Mouse (Mus musculus) neural tube, embryonic 11.5 days (tissue): ENCODE results near the gene Vdac2. TPM values are rescaled to one million over a fixed set of nuclear protein-coding genes. Genes with fewer than 3 reads are reported as not detected.

Experiments used
- ATAC-seq: fragments of 200-750 bp; cut with Nextera tagmentation; 2 replicates; pipeline ENCODE4 v1.8.0; 2017; ENCODE audit warnings: moderate number of reproducible peaks, mild to moderate bottlenecking, moderate TSS enrichment, moderate library complexity; ENCODE audit not compliant: insufficient read depth, low FRiP score, low TSS enrichment
- DNase-seq: peaks from one replicate; pipeline ENCODE4 v3.0.0-alpha.2; 2015; ENCODE audit warnings: low spot score
- H3K27ac ChIP-seq: fragments of 300-500 bp; sonication (generic); 2 replicates; pipeline ENCODE4 v1.5.1; 2014; ENCODE audit warnings: low read depth, mild to moderate bottlenecking, low read length
- H3K27me3 ChIP-seq: fragments of 300-500 bp; sonication (generic); 2 replicates; pipeline ENCODE4 v1.6.1; 2014; ENCODE audit warnings: mild to moderate bottlenecking, low read length, mixed read lengths; ENCODE audit not compliant: control insufficient read depth, insufficient read depth
- H3K36me3 ChIP-seq: fragments of 300-500 bp; sonication (generic); 2 replicates; pipeline ENCODE4 v1.6.1; 2014; ENCODE audit warnings: mild to moderate bottlenecking, low read length, moderate library complexity, mixed read lengths; ENCODE audit not compliant: control insufficient read depth, insufficient read depth
- H3K4me1 ChIP-seq: fragments of 300-500 bp; sonication (generic); 2 replicates; pipeline ENCODE4 v1.6.1; 2014; ENCODE audit warnings: low read length, mixed read lengths; ENCODE audit not compliant: control insufficient read depth, insufficient read depth
- H3K4me2 ChIP-seq: fragments of 300-500 bp; sonication (generic); 2 replicates; pipeline ENCODE4 v1.6.1; 2014; ENCODE audit warnings: low read depth, mild to moderate bottlenecking, moderate library complexity
- H3K4me3 ChIP-seq: fragments of 300-500 bp; sonication (generic); 2 replicates; pipeline ENCODE4 v1.5.1; 2014; ENCODE audit warnings: low read depth, low read length
- H3K9ac ChIP-seq: fragments of 300-500 bp; sonication (generic); 2 replicates; pipeline ENCODE4 v1.6.1; 2014; ENCODE audit warnings: mild to moderate bottlenecking, low read length
- H3K9me3 ChIP-seq: fragments of 300-500 bp; sonication (generic); 2 replicates; pipeline ENCODE4 v1.6.1; 2016; ENCODE audit warnings: low read length; ENCODE audit not compliant: control insufficient read depth
- WGBS: fragments of 180-500 bp; shearing (Covaris S2); extraction: QIAGEN DNeasy Blood & Tissue Kit; methylation state at CpG from one replicate; pipeline ENCODE4 v1.1.7; 2014; 5-methylcytosine and 5-hydroxymethylcytosine counted together
- polyA plus RNA-seq: library from polyadenylated mRNA; unstranded; fragments of >200 nt; fragmentation: Nextera tagmentation; extraction: Ambion mirVana; gene quantifications from 2 replicates; pipeline ENCODE4 v1.2.1, GENCODE M21; 2014

The Vdac2 gene
- polyA plus RNA-seq, 1 experiment from 2014 or later, result 297 TPM

DNA sequence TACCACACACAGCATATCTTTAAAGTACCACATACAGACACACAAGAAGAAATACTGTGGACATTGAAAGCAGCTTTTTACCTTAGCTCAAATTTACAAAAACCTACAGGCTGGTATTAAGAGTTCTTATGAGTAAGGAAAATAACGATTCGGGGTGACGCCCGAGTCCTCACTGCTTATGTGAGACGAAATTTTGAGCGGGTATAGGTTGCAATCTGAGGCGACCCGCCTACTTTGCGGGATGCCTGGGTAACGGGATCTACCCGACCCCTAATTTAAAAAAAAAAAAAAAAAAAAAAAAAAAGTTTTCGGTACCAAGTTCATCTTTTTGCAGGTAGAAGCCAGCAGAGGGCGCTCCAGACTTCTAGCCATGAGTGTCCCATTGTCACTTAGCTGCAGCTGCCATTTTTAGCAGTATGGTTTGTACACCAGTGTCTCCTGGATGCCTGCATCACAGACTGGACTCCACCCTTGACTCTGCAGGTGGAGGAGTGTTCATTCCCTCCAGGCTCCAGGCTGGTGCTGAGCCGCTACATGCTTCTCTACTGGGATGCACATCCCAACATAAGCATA lies 12.4 kb upstream of the Vdac2 start:
- Histone ChIP-seq H3K4me1 (no peaks in the 10 kb centered on the region), H3K27me3 (no peaks in the 10 kb centered on the region), H3K36me3 (no peaks in the 10 kb centered on the region; the same call in 1 of the 2 replicates), H3K27ac (no peak overlapping the region), H3K9ac (no peak overlapping the region), H3K4me3 (no peak overlapping the region), H3K9me3 (no peaks in the 10 kb centered on the region), H3K4me2 (no peak overlapping the region)
- 23% methylated on average over 14 of the region's 14 CpGs for WGBS
- DNase-seq (peak; percentile 76), ATAC-seq (no peak)

DNA sequence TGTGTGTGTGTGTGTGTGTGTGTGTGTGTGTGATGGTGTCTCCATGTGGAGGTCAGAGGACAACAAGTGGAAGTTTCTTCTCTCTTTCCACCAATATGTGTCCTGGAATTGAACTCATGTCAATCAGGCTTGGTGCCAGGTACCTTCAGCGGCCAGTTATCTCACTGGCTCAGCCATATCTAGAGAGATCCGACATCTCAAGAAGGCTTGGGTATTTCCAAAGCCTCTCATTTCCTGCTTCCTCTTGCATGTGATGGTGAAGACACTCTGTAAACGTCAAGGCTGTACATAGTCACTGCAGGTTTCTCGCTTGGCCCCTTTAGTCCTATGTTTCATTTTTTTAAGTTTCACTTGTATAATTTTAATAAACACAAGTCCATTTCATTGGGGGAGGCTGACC lies 11.8 kb upstream of the Vdac2 start:
- no peaks in the 10 kb centered on the region; the same call in 1 of the 2 replicates for H3K36me3 ChIP-seq
- H3K4me1 ChIP-seq, result no peaks in the 10 kb centered on the region
- DNase-seq (no peak), ATAC-seq (no peak)
- no peak overlapping the region for H3K4me2 ChIP-seq
- 86% methylated on average over 4 of the region's 4 CpGs for WGBS
- no peaks in the 10 kb centered on the region for H3K27me3 ChIP-seq
- H3K9me3 ChIP-seq, result no peaks in the 10 kb centered on the region
- no peak overlapping the region for H3K9ac ChIP-seq
- H3K27ac ChIP-seq, result no peak overlapping the region
- no peak overlapping the region for H3K4me3 ChIP-seq

DNA sequence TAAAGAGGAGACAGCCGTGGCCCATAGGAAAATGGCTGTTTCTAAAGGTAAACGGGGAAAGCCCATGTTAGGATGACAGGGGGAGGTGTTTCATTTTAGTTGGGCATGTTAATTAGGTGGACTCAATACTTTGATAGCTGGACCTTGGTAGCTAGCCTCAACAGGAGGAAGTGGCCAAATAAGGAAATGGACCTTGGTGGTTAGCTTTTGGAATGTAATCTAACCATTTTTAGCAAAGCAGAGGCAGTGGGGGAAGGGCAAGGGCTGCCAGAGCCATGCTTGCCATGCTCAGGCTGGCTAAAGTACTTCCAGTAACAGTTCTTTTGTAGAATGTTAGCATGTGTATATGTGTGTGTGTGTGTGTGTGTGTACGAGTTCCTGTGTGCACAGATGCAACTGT lies 11.2 kb upstream of the Vdac2 start:
- H3K4me3 ChIP-seq, result no peak overlapping the region
- DNase-seq, result no peak
- 88% methylated on average over 3 of the region's 3 CpGs for WGBS
- no peak overlapping the region for H3K4me2 ChIP-seq
- ATAC-seq, result no peak
- H3K36me3 ChIP-seq, result no peaks in the 10 kb centered on the region; the same call in 1 of the 2 replicates
- H3K4me1 ChIP-seq, result no peaks in the 10 kb centered on the region
- H3K27ac ChIP-seq, result no peak overlapping the region
- no peaks in the 10 kb centered on the region for H3K27me3 ChIP-seq
- no peaks in the 10 kb centered on the region for H3K9me3 ChIP-seq
- no peak overlapping the region for H3K9ac ChIP-seq

DNA sequence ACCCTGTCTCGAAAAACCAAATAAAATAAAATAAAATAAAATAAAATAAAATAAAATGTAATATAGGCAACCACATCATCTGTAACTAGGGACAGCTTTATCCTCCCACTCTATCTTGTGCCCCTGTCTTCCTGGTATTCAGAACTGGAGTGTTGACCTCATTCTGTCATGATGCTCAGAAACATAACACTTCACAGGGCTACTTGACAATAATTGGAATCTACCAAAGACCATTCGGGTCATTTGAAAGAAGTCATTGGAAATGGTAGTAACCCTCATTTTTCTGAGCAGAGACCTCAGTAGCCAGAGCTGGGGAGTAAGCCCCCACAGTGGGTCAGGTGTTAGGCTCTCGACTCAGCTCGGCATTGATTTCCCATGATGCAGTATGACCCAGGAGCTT lies 10.4 kb upstream of the Vdac2 start:
- no peaks in the 10 kb centered on the region; the same call in 1 of the 2 replicates for H3K36me3 ChIP-seq
- no peaks in the 10 kb centered on the region for H3K4me1 ChIP-seq
- ATAC-seq, result no peak
- 92% methylated on average over 4 of the region's 4 CpGs for WGBS
- H3K4me2 ChIP-seq, result no peak overlapping the region
- H3K27ac ChIP-seq, result no peak overlapping the region
- H3K27me3 ChIP-seq, result no peaks in the 10 kb centered on the region
- no peak overlapping the region for H3K4me3 ChIP-seq
- H3K9ac ChIP-seq, result no peak overlapping the region
- no peak for DNase-seq
- H3K9me3 ChIP-seq, result no peaks in the 10 kb centered on the region

DNA sequence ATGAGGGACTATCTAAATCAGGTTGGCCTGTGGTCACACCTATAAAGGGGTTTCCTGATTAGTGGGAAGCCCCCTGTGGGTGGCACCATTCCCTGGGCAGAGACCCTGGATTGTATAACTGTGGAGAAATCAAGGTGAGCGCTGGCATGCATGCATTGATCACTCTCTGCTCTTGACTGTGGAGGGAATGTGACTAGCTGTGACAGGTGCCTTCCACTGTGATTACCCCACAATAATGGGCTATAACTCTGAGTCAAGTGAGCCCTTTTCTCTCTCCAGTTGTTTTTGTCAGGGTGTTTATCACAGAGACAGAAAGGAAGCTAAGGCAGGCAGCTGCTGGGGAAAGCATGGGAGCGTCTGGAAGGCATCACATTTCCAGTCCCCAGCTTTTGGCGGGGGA lies 8.8 kb upstream of the Vdac2 start:
- Histone ChIP-seq H3K4me2 (no peak overlapping the region), H3K36me3 (no peaks in the 10 kb centered on the region; the same call in 1 of the 2 replicates), H3K9me3 (no peaks in the 10 kb centered on the region), H3K27me3 (no peaks in the 10 kb centered on the region), H3K27ac (no peak overlapping the region), H3K4me1 (no peaks in the 10 kb centered on the region), H3K9ac (no peak overlapping the region), H3K4me3 (no peak overlapping the region)
- no peak for ATAC-seq
- DNase-seq, result no peak
- 61% methylated on average over 3 of the region's 3 CpGs for WGBS

DNA sequence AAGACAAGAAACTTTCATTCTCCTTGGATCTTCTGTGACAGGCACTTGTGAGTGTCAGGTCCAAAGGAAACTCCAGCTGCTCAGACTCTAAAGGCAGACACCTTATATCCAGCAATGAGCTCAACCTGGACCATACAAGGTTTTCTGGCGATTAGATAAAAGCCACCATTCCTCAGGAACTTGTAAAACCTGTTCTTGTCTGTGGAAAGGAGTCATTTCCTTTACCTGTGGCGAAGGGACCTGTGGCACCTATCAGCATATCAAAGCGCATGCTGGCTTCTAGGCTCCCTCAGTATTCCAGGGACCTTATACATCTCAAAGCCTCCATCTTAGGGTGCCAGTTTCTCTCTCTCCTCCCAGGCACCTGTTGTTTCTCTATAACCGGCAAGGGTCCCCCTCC lies 7.6 kb upstream of the Vdac2 start:
- no peak for DNase-seq
- Histone ChIP-seq H3K9me3 (no peaks in the 10 kb centered on the region), H3K27ac (no peak overlapping the region), H3K4me2 (no peak overlapping the region), H3K4me1 (no peaks in the 10 kb centered on the region), H3K36me3 (no peaks in the 10 kb centered on the region; the same call in 1 of the 2 replicates), H3K9ac (no peak overlapping the region), H3K4me3 (no peak overlapping the region), H3K27me3 (no peaks in the 10 kb centered on the region)
- 49% methylated on average over 4 of the region's 4 CpGs for WGBS
- ATAC-seq, result no peak

DNA sequence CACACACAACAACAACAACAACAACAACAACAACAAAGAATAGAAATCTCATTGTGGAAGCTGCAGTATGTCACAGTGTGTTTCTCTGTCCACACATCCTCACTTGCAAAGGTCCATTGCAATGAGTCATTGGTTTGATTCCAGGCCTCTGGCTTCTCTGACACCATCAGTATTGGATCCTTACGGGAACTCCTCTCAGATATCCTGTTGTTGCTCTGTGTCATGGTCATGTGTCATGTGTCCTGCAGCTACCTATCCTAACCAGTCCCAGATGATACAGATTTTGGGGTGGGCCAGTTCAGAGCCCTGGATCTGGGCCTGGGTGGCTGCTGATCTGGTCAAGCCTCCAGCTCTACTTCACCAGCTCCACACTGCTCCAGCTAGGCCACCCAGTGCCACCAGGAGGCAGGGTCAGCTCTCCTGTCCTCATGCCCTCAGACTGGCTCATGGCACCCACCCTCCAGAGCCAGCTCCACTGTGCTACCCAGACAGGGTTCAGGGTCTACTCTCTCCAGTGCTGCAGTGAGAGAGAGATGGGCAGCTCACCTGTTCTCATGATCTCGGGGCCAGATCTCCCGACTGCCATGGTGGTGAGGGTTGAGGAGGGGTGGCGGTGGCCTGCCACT lies 4.0 kb upstream of the Vdac2 start:
- ATAC-seq, result no peak
- H3K36me3 ChIP-seq, result no peaks in the 10 kb centered on the region; the same call in 1 of the 2 replicates
- no peak for DNase-seq
- 88% methylated on average over 4 of the region's 4 CpGs for WGBS
- H3K4me1 ChIP-seq, result no peaks in the 10 kb centered on the region
- H3K27me3 ChIP-seq, result no peaks in the 10 kb centered on the region
- H3K4me3 ChIP-seq, result no peak overlapping the region
- no peak overlapping the region for H3K9ac ChIP-seq
- H3K4me2 ChIP-seq, result no peak overlapping the region
- no peaks in the 10 kb centered on the region for H3K9me3 ChIP-seq
- H3K27ac ChIP-seq, result no peak overlapping the region

DNA sequence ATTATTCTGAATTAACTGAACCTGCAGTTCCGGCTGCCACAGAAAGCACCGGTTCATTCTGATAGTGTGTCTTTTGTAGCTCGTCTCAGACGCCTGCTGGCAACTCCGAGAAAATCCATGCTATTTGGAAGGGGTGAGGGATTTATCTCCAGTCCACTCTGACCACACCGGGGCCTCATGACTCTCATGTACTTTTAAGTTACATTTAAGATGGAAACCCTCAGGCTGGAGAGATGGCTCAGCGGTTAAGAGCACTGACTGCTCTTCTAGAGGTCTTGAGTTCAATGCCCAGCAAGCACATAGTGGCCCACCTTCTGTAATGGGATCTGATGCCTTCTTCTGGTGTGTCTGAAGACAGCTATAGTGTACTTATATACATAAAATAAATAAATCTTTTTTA lies 2.7 kb upstream of the Vdac2 start:
- no peaks in the 10 kb centered on the region for H3K9me3 ChIP-seq
- DNase-seq (no peak), ATAC-seq (no peak)
- H3K4me1 ChIP-seq, result no peaks in the 10 kb centered on the region
- no peak overlapping the region for H3K4me3 ChIP-seq
- H3K27ac ChIP-seq, result no peak overlapping the region
- no peaks in the 10 kb centered on the region for H3K27me3 ChIP-seq
- H3K4me2 ChIP-seq, result no peak overlapping the region
- 80% methylated on average over 7 of the region's 7 CpGs for WGBS
- no peaks in the 10 kb centered on the region for H3K36me3 ChIP-seq
- no peak overlapping the region for H3K9ac ChIP-seq

DNA sequence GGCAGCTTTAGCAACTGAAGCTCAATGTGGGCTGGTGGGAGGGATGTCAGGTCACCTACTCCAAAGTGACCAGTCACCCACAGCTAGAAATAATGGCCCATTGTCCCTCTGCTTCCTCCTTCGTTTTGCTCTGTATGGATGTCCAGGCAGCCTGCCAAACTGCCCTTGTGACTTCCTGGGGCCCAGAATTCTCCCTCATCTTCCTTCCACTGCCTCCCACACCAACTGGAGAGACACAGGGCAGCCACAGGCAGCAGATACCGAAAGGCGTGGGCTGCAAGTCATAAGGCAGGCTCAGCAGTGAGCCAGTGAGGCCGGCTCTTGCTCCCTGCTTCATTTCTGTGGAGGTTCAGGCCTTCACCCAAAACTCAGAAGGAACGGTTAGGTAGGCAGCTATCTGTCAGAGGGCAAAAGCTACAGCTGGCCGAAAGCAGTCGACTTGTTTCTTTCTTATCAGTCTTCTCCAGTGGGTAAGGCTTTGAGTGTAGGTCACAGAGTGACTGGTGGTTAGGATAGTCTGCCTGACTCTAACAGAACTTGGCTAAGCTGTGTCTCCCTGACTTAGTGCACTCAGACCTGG lies 2.2 kb upstream of the Vdac2 start:
- H3K9me3 ChIP-seq, result no peaks in the 10 kb centered on the region
- H3K27me3 ChIP-seq, result no peaks in the 10 kb centered on the region
- H3K27ac ChIP-seq, result no peak overlapping the region
- WGBS, result 72% methylated on average over 7 of the region's 7 CpGs
- no peak overlapping the region for H3K9ac ChIP-seq
- no peak overlapping the region for H3K4me3 ChIP-seq
- H3K4me1 ChIP-seq, result no peaks in the 10 kb centered on the region
- H3K36me3 ChIP-seq, result no peaks in the 10 kb centered on the region
- no peak for DNase-seq
- ATAC-seq, result no peak
- no peak overlapping the region for H3K4me2 ChIP-seq
